Mouse (Mus musculus): ENCODE results near the gene Svbp.

GRCm38 (mm10) chr4:119157891-119158290, 37.2 kb upstream of the Svbp start:
- no peak for TF ChIP-seq CTCF (IDR thresholded peaks at IDR 0.05)
- peak; percentile 98 for TF ChIP-seq EP300 (IDR thresholded peaks at IDR 0.05)
